Mouse (Mus musculus): ENCODE measurements around the gene Mast4. TPM values are rescaled to one million over a fixed set of nuclear protein-coding genes. Genes with fewer than 3 reads are reported as not detected.
"Not testable (repeated sequence)": the region's sequence is repeated elsewhere in the genome, so short reads cannot be mapped to it uniquely, and the experiment has no call there.

Gene Mast4
- total RNA-seq, 2 experiments from 2014 or later: 33.1 to 46.3 TPM

DNA sequence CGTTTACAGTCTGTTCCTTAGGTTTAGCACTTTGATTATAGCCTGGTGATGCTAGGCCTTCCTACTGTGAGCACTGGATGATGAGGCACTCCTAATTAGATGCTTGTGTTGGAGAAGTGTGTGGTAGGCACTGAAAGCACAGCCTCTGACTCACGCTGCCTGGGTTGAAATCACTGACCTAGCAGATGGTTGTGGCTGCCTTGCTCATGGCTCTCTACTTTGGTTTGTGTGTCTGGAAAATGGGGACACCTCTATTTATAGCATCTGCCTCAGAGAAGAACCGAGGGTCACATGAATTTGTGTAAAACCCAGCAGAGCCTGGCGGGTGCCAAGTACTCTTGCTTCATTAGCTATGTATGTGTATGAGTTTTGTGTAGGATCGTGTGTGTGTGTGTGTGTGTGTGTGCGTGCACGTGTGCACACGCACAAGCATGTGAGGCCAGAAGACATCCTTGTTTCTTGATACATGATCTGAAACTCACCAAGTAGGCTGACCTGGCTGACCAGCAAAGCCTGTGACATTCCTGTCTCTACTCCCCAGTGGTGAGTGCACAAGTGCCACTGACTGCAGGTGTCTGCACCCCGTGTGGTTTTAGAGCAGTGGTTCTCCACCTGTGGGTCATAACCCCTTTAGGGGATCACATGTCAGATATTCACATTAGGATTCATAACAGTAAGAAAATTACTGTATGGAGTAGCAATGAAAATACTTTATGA is 588.5 kb downstream of the Mast4 start:
- DNase-seq: no peak

DNA sequence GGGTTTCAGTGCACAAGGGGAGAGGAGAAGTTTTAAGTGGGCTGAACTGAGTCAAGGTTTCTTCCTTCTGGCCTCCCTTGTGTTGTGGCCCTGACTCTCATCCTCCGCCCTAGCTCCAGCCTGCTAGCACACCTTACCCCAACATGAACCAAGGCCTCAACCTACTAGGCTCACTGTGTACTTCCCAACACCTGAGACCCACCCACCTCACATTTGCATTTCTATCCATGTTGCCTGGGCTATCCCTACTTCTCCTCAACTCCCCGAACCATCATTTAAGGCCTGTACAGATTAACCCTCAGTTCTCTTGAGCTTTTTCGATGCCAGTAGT is 589.1 kb downstream of the Mast4 start:
- DNase-seq: no peak

- DNase-seq: peak; percentile 45
These were observed 589.6 kb downstream of the Mast4 start for GRCm38 (mm10) chr13:102744481-102745269.

GRCm38 (mm10) chr13:102739720-102740535 is 594.4 kb downstream of the Mast4 start:
- DNase-seq: no peak

- DNase-seq: no peak
These were observed 596.5 kb downstream of the Mast4 start for GRCm38 (mm10) chr13:102737811-102738210.

DNA sequence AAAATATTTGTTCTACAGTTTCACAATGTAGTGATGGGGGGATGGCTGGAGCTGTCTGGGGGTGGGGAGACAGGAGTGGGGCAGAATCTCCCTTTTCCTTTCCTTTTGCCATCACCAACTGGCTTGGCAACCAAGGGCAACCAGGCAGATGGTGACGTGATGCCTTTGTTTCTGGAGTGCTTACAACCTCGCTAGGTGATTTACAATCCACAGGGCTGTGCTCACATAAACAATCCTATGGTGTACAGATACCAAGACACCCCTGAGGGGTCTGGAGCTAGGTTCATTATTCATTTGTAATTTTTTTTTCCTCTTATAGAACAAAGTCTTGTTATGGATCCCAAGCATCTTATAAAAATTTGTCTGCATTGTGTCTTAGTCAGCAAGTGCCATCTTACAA is 601.2 kb downstream of the Mast4 start:
- DNase-seq: no peak

DNA sequence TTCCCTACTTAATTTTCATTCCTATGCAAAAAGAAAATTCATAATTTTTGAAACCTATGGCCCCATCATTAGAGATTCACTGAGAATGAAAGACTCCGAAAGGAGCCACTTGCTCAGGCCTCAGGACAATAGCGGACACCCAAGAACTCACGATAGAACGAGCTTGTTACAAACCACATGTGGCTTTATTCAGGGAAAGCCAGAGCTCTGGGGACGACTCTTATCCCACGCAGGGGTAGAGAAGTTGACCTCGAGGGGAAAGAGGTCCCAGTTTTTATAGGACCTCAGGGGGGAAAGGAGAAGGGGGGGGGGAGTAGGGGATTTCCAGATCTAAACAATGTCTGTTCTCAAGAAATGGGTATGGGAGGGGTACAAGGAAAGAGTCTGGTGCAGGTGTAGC is 605.3 kb downstream of the Mast4 start:
- not testable (repeated sequence) for DNase-seq

DNA sequence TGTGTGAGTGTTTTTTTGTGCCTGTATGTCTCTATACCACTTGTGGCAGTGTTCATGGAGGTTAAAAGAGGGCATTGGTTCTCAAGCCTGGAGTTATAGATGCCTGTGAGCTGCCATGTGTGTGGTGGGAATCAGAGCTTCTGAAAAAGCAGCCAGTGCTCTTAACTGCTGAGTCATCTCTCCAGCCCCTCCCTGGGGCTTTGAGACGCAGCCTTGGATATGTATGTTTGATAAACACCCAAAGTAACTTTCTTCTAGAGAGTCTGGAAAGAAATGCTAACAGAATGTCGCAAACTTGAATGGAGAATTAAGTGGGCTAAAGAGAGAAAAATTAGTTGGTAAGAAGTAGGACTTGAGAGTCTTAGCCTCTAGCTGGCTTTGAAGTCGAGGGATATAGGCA is 606.3 kb downstream of the Mast4 start:
- DNase-seq: no peak

- DNase-seq: no peak
These were observed 607.4 kb downstream of the Mast4 start for GRCm38 (mm10) chr13:102726876-102727275.

GRCm38 (mm10) chr13:102725906-102726305 is 608.4 kb downstream of the Mast4 start:
- DNase-seq: no peak

- no peak for DNase-seq
These were observed 608.9 kb downstream of the Mast4 start for GRCm38 (mm10) chr13:102725416-102725815.

DNA sequence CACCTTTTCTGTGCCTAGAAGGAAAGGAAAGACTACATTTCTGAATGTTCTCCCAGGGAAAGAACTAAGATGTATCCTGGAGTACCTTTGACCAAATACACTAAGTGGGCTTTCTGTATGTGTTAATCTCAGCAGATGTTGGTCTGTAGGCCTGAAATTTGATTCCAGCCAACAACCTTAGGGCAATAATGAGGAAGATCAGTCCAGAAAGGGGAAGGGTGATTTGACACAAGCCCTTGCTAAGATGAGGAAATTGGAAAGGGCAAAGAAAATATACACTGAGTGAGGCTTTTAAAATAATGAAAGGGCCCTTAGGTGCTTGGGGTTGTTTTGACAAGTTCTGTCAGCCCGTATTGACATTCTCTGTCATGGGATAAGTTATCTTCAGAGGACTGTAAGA is 617.3 kb downstream of the Mast4 start:
- DNase-seq: no peak

DNA sequence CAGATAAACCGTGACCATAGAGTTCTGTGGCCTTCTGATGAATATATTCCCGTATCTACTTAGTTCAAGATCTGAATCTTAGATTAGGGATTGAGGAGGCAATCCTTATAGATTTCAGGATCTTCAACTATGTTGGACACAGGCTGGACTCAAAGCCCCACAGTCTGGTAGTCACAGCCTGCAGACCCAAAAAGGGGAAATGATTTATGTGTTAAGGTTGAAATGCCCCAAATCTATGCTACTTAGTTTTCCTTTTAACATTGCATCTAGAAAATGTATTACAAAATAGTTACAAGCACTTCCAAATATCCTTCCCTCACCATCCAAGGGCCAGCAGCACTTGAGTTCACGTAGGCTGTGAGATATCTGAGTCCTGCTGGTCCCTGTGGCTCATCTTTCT is 633.6 kb downstream of the Mast4 start:
- DNase-seq: no peak

DNA sequence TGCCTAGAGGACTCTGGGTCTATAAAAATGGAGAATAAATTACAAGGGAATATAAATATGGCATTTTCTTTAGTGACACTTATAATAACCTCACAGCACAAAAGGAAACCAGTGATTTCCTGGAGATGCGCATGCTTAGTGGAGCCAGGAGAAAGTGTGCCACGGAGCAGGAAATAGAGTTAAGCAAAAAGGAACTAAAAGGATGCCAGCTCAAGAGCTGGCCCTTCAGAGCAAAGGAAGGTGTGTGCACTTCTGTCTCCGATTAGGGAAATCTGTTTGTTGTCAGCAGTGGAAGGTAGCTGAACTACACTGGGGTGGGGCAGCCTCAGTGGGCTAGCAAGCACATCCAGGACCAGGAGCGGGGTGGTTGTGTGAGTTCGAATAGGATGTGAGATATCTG is 634.1 kb downstream of the Mast4 start:
- DNase-seq: no peak

DNA sequence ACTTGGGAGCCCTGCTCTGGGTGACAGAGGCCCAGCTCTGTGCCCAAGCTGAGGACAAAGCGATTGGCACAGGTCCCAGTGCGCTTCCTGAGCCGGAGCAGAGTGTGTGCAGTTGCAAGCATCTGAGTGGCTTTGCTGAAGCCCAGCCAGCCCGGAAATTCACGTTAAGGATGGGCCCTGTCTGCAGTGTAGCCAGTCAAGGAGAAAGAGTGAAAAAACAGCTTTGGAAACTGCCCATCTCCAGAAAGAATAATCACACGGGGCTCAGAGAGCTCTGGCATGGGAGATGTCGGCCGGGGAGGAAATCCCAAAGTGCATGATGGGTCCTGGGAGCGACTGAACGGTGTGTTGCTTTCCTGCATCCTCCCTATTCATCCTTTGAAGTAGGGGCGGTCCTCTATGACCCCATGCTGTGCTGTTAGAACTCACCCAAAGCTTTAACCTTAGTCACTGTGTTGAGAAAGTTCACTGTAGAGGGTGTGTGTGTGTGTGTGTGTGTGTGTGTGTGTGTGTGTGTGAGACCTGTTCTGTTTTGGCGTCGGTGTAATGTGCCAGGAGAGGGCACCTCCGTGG is 635.5 kb downstream of the Mast4 start:
- DNase-seq: peak; percentile 56

- no peak for DNase-seq
These were observed 636.0 kb downstream of the Mast4 start for GRCm38 (mm10) chr13:102698335-102698734.

GRCm38 (mm10) chr13:102695121-102695905 is 639.0 kb downstream of the Mast4 start:
- DNase-seq: no peak

DNA sequence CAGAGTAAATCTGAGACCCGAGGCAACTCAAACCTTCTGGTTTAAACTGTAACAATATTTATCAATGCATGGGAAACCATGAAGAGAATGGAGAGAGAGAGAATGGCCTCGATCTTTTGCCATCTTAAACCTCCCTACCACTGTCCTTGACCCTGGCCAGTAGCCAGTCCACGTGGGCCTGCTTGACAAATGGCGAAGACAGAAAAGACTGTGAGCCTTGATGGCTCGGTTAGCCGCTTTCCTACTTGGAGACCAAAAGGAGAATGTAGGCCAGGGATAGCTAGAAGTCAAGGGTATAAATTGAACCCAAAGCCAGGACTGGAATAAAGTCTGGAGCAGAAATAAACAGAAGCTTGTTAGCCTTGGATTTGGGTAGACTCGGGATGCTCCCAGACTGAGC is 640.1 kb downstream of the Mast4 start:
- DNase-seq: no peak

DNA sequence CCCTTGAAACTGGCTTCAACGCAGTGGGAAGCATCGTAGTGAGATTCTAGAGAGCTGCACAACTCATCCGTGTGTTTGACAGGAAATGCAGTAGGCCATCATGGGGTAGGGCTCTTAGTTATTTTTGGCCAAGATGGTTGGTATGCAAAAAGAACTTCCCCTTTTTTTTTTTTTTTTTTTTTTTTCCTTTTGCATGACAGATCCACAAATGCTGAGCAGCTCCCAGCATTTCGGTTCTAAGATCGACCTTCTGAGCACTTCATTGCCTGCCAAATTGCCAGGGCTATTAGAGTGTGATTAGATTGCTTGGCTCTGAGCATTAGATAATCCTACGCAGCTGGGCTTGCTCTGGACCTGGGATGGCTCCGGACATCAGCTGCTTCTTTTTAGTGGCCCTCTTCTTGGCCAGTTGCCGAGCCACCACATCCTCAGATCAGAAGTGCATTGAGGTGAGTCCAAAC is 640.9 kb downstream of the Mast4 start, which contains the start of gene Cd180:
Gene Cd180, plus strand, starts transcription at position 218 of the 461 bp plus-strand sequence.
- DNase-seq: peak; percentile 40

GRCm38 (mm10) chr13:102691408-102692150 is 642.7 kb downstream of the Mast4 start:
- DNase-seq: no peak

DNA sequence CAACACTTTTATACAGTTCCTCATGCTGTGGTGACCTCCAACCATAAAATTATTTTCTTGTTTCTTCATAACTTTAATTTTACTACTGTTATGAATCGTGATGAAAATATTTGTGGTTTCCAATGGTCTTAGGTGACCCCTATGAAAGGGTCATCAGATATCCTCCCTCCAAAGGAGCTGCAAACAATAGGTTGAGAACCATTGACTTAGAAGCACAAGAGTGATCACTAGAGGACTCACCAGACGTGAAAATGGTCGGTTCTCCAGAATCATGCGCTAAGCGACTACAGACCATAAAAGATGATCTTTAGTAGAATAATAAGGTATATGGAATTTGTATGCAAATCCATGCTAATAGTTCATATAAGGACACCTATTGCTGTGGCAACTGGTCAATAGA is 644.1 kb downstream of the Mast4 start:
- DNase-seq: no peak

Data from gastrocnemius, postnatal 10 days (tissue).